Mouse (Mus musculus): ENCODE measurements around the gene Pnma3. TPM values are rescaled to one million over a fixed set of nuclear protein-coding genes. Genes with fewer than 3 reads are reported as not detected.
"Not testable (repeated sequence)": the region's sequence is repeated elsewhere in the genome, so short reads cannot be mapped to it uniquely, and the experiment has no call there.

Pnma3 gene
- polyA plus RNA-seq, 1 experiment from 2014 or later: 5.0 TPM

DNA sequence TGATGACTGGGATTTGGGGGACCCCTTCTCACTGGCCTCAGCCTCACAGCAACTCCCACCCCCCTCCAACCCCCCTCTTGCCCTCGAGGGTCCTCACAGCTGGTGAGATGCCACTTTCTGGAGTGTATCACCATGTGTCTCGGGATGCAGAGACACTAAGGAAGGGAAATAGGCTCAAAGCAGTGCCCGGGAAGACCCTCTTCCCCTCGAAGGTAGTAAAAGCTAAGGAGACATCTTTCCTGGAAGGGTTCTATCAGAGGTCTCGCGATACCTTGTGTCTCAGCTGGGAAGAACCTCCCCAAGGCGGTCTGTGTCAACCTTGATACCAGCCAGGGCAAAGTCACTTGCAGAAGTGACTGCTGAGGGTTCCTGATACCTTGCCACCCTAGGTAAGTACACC lies 52.2 kb downstream of the Pnma3 start, which contains the start of gene Gm14685:
TSS of gene Gm14685 (plus strand) at position 301 of the 400 bp plus-strand sequence.
- not testable (repeated sequence) for ATAC-seq (replicated peaks); H3K4me1 ChIP-seq; H3K9ac ChIP-seq; H3K36me3 ChIP-seq (replicated peaks); H3K4me2 ChIP-seq; H3K27ac ChIP-seq; H3K4me3 ChIP-seq; H3K27me3 ChIP-seq (replicated peaks); H3K9me3 ChIP-seq
- WGBS: no CpG with 5 or more reads among the region's 7 CpGs

Other genes starting within 250 kb of the Pnma3 start
- 4.1 and 4.9 TPM in 2 replicates for gene Gabrq, start 239.6 kb upstream of the Pnma3 start, polyA plus RNA-seq (2015; fragmentation: Nextera tagmentation; extraction: Ambion mirVana)
- gene Cetn2, start 146.4 kb upstream of the Pnma3 start, polyA plus RNA-seq (2015; fragmentation: Nextera tagmentation; extraction: Ambion mirVana): 63.2 and 63.5 TPM in 2 replicates
- 46.9 and 50.2 TPM in 2 replicates for gene Nsdhl, start 146.2 kb upstream of the Pnma3 start, polyA plus RNA-seq (2015; fragmentation: Nextera tagmentation; extraction: Ambion mirVana)
- 0.78 and 1.1 TPM in 2 replicates for gene Zfp185, start 77.4 kb upstream of the Pnma3 start, polyA plus RNA-seq (2015; fragmentation: Nextera tagmentation; extraction: Ambion mirVana)
- gene Pnma5, start 27.7 kb upstream of the Pnma3 start, polyA plus RNA-seq (2015; fragmentation: Nextera tagmentation; extraction: Ambion mirVana): 0.10 and 0.22 TPM in 2 replicates
- 0.88 and 1.6 TPM in 2 replicates for gene Xlr4a, start 17.7 kb downstream of the Pnma3 start, polyA plus RNA-seq (2015; fragmentation: Nextera tagmentation; extraction: Ambion mirVana)
- 5.5 and 7.2 TPM in 2 replicates for gene Xlr3a, start 32.3 kb downstream of the Pnma3 start, polyA plus RNA-seq (2015; fragmentation: Nextera tagmentation; extraction: Ambion mirVana)
- gene Gm14685, start 52.3 kb downstream of the Pnma3 start, polyA plus RNA-seq (2015; fragmentation: Nextera tagmentation; extraction: Ambion mirVana): 2.0 and 2.4 TPM in 2 replicates
- gene Xlr5b, start 84.0 kb downstream of the Pnma3 start, polyA plus RNA-seq (2015; fragmentation: Nextera tagmentation; extraction: Ambion mirVana): not detected in 2 replicates
- 0.87 and 1.5 TPM in 2 replicates for gene DXBay18, start 84.7 kb downstream of the Pnma3 start, polyA plus RNA-seq (2015; fragmentation: Nextera tagmentation; extraction: Ambion mirVana)
- not detected in 2 replicates for gene Spin2d, start 112.2 kb downstream of the Pnma3 start, polyA plus RNA-seq (2015; fragmentation: Nextera tagmentation; extraction: Ambion mirVana)
- 17.2 and 18.1 TPM in 2 replicates for gene Xlr3b, start 127.4 kb downstream of the Pnma3 start, polyA plus RNA-seq (2015; fragmentation: Nextera tagmentation; extraction: Ambion mirVana)
- gene Xlr4b, start 149.5 kb downstream of the Pnma3 start, polyA plus RNA-seq (2015; fragmentation: Nextera tagmentation; extraction: Ambion mirVana): 0.57 and 1.4 TPM in 2 replicates
- gene F8a, start 163.5 kb downstream of the Pnma3 start, polyA plus RNA-seq (2015; fragmentation: Nextera tagmentation; extraction: Ambion mirVana): 33.6 and 33.8 TPM in 2 replicates
- 0.32 and 0.43 TPM in 2 replicates for gene Xlr4c, start 178.3 kb downstream of the Pnma3 start, polyA plus RNA-seq (2015; fragmentation: Nextera tagmentation; extraction: Ambion mirVana)
- gene Xlr3c, start 200.6 kb downstream of the Pnma3 start, polyA plus RNA-seq (2015; fragmentation: Nextera tagmentation; extraction: Ambion mirVana): 0.13 TPM in 2 replicates
- not detected in 2 replicates for gene Xlr5a, start 228.2 kb downstream of the Pnma3 start, polyA plus RNA-seq (2015; fragmentation: Nextera tagmentation; extraction: Ambion mirVana)
- not detected in 2 replicates for gene Xlr5c, start 228.2 kb downstream of the Pnma3 start, polyA plus RNA-seq (2015; fragmentation: Nextera tagmentation; extraction: Ambion mirVana)

All from midbrain, embryonic 15.5 days (tissue).